In genomic region chr11:104233574-104234206, GRCm38 (mm10) we compare ENCODE assay signal across 9 mouse cellular contexts. TPM values are rescaled to one million over a fixed set of nuclear protein-coding genes. Genes with fewer than 3 reads are reported as not detected.
DNase-seq lines count a peak whose midpoint lies in the region; ATAC-seq and TF ChIP-seq lines count a peak whose summit lies in the region.
"Had no signal": no experiment of that assay in that cellular context is flagged by ENCODE, and none has a peak within 500 bp of the region (broad histone marks: within the 10 kb centered on the region; RNA-seq: fewer than 3 reads in every experiment).

No protein-coding gene starts in this region.

- H3K36me3 ChIP-seq in E14TG2a.4 (ENCODE audit: insufficient read depth, low read length), result no peaks in the 10 kb centered on the region
- H3K36me3 ChIP-seq in embryonic facial prominence, embryonic 13.5 days, result no peaks in the 10 kb centered on the region
- H3K36me3 ChIP-seq in limb, embryonic 12.5 days, result no peaks in the 10 kb centered on the region
- no peaks in the 10 kb centered on the region for H3K36me3 ChIP-seq in stomach, embryonic 15.5 days
- H3K36me3 ChIP-seq: liver, embryonic 15.5 days had no signal

- peak; percentile 92 for DNase-seq in heart, adult 11 months
- no peak for DNase-seq in heart, postnatal 36 days
- no peak for DNase-seq in spleen, adult 12 weeks (ENCODE audit: low spot score)
- DNase-seq in T-cell, adult 2 months (ENCODE audit: low spot score), result no peak

- TF ChIP-seq CTCF in E14TG2a.4 (conservative IDR thresholded peaks at IDR 0.05; ENCODE audit: low read length), result no peak

- peak overlapping the region; percentile 22; the same call in 1 of the 2 replicates for H3K4me2 ChIP-seq in embryonic facial prominence, embryonic 13.5 days
- H3K4me2 ChIP-seq in limb, embryonic 12.5 days, result peak overlapping the region; percentile 2; the same call in 1 of the 2 replicates
- H3K4me2 ChIP-seq in stomach, embryonic 15.5 days, result no peak overlapping the region
- H3K4me2 ChIP-seq: liver, embryonic 15.5 days had no signal

- intact Hi-C loops in heart, postnatal 36 days (cut with DNase I), result loop anchor here (5.0 kb wide), 1 partner anchor 229 kb away; no protein-coding TSS in a partner anchor

- H3K4me1 ChIP-seq in E14TG2a.4 (replicated peaks; ENCODE audit: low read depth, low read length), result peaks cover 44% of the 10 kb centered on the region
- peaks cover 42% of the 10 kb centered on the region for H3K4me1 ChIP-seq in embryonic facial prominence, embryonic 13.5 days
- H3K4me1 ChIP-seq in limb, embryonic 12.5 days (replicated peaks), result peaks cover 24% of the 10 kb centered on the region
- H3K4me1 ChIP-seq in stomach, embryonic 15.5 days, result peaks cover 17% of the 10 kb centered on the region

- 3% methylated on average over 30 of the region's 30 CpGs for WGBS in embryonic facial prominence, embryonic 13.5 days
- WGBS in limb, embryonic 12.5 days, result 2% methylated on average over 30 of the region's 30 CpGs
- 4% methylated on average over 30 of the region's 30 CpGs for WGBS in stomach, embryonic 15.5 days

- H3K27ac ChIP-seq in embryonic facial prominence, embryonic 13.5 days, result no peak overlapping the region
- no peak overlapping the region for H3K27ac ChIP-seq in limb, embryonic 12.5 days
- no peak overlapping the region for H3K27ac ChIP-seq in stomach, embryonic 15.5 days
- H3K27ac ChIP-seq: liver, embryonic 15.5 days had no signal

- H3K9ac ChIP-seq in embryonic facial prominence, embryonic 13.5 days, result 0 out of 2 replicates have a peak overlapping the region, but pooled peaks have one; percentile 6
- H3K9ac ChIP-seq in limb, embryonic 12.5 days (replicated peaks), result no peak overlapping the region
- H3K9ac ChIP-seq in stomach, embryonic 15.5 days, result no peak overlapping the region
- H3K9ac ChIP-seq: liver, embryonic 15.5 days had no signal

- H3K4me3 ChIP-seq in E14TG2a.4 (replicated peaks; ENCODE audit: low read length), result peak overlapping the region; percentile 35; the same call in 1 of the 2 replicates
- 0 out of 2 replicates have a peak overlapping the region, but pooled peaks have one; percentile 7 for H3K4me3 ChIP-seq in embryonic facial prominence, embryonic 13.5 days
- 0 out of 2 replicates have a peak overlapping the region, but pooled peaks have one; percentile 6 for H3K4me3 ChIP-seq in limb, embryonic 12.5 days (replicated peaks)
- H3K4me3 ChIP-seq in stomach, embryonic 15.5 days (replicated peaks), result 0 out of 2 replicates have a peak overlapping the region, but pooled peaks have one; percentile 8
- H3K4me3 ChIP-seq: liver, embryonic 15.5 days had no signal

- no peak for ATAC-seq in embryonic facial prominence, embryonic 13.5 days (ENCODE audit: insufficient number of reproducible peaks, insufficient read depth, low FRiP score, low TSS enrichment, low read depth)
- no peak for ATAC-seq in limb, embryonic 12.5 days (ENCODE audit: insufficient number of reproducible peaks, insufficient read depth, low FRiP score, low TSS enrichment, low read depth)
- ATAC-seq in stomach, embryonic 15.5 days (ENCODE audit: insufficient read depth, low FRiP score, low read depth), result no peak

- no peaks in the 10 kb centered on the region for H3K9me3 ChIP-seq in E14TG2a.4 (ENCODE audit: low read length)
- no peaks in the 10 kb centered on the region for H3K9me3 ChIP-seq in embryonic facial prominence, embryonic 13.5 days
- no peaks in the 10 kb centered on the region for H3K9me3 ChIP-seq in limb, embryonic 12.5 days
- H3K9me3 ChIP-seq in stomach, embryonic 15.5 days, result no peaks in the 10 kb centered on the region
- H3K9me3 ChIP-seq: liver, embryonic 15.5 days had no signal

- peaks cover 61% of the 10 kb centered on the region for H3K27me3 ChIP-seq in E14TG2a.4 (ENCODE audit: insufficient read depth, low read length)
- H3K27me3 ChIP-seq in embryonic facial prominence, embryonic 13.5 days, result peaks cover 66% of the 10 kb centered on the region
- peaks cover 87% of the 10 kb centered on the region for H3K27me3 ChIP-seq in limb, embryonic 12.5 days
- peaks cover 48% of the 10 kb centered on the region for H3K27me3 ChIP-seq in stomach, embryonic 15.5 days (replicated peaks)

RNA-seq across cellular contexts. Expression of gene Mapt, which starts 2.5 kb away (rescaled TPM):
- 10 to 100 TPM; 79.5 to 92.6 TPM for total RNA-seq in heart, postnatal 36 days (2021)
- 9.7 and 10.5 TPM in 2 replicates for polyA plus RNA-seq in embryonic facial prominence, embryonic 13.5 days (2015; fragmentation: Nextera tagmentation; extraction: Ambion mirVana)
- 1.5 and 3.0 TPM in 2 replicates for polyA plus RNA-seq in limb, embryonic 12.5 days (2016; fragmentation: Nextera tagmentation; extraction: Ambion mirVana)
- polyA plus RNA-seq in stomach, embryonic 15.5 days (2015; fragmentation: Nextera tagmentation; extraction: Ambion mirVana), result 14.1 and 15.4 TPM in 2 replicates

RNA-seq across cellular contexts. Expression of gene Sppl2c, which starts 47.6 kb away (rescaled TPM):
- total RNA-seq in heart, postnatal 36 days (2021), result not detected
- polyA plus RNA-seq in embryonic facial prominence, embryonic 13.5 days (2015; fragmentation: Nextera tagmentation; extraction: Ambion mirVana), result not detected in 2 replicates
- not detected in 2 replicates for polyA plus RNA-seq in limb, embryonic 12.5 days (2016; fragmentation: Nextera tagmentation; extraction: Ambion mirVana)
- polyA plus RNA-seq in stomach, embryonic 15.5 days (2015; fragmentation: Nextera tagmentation; extraction: Ambion mirVana), result not detected in 2 replicates
- polyA plus RNA-seq: liver, embryonic 15.5 days had no signal
